In genomic region chr4:43045659-43046302, GRCm38 (mm10) we compare ENCODE assay signal across 8 mouse cellular contexts. TPM values are rescaled to one million over a fixed set of nuclear protein-coding genes. Genes with fewer than 3 reads are reported as not detected.
DNase-seq lines count a peak whose midpoint lies in the region; ATAC-seq and TF ChIP-seq lines count a peak whose summit lies in the region.

Gene Fam214b, minus strand, starts transcription at chr4:43046220.

- no peaks in the 10 kb centered on the region for H3K27me3 ChIP-seq in hindbrain, postnatal 0 days (ENCODE audit: insufficient read depth, low read length)

- H3K36me3 ChIP-seq in hindbrain, postnatal 0 days (ENCODE audit: insufficient read depth, low read length): no peaks in the 10 kb centered on the region

- intact Hi-C loops in gastrocnemius, adult 2 months (cut with DNase I): loop anchor here (2.0 to 10.0 kb wide), 4 partner anchors 67 to 449 kb away; partner anchors contain the start of genes Arhgef39 and Ccdc107
- intact Hi-C loops in left cerebral cortex, adult 2 months (cut with DNase I): loop anchor here (2.0 to 10.0 kb wide), 6 partner anchors 69 to 519 kb away; partner anchors contain the start of genes Arhgef39, Ccdc107, Creb3 and Tln1

- no peak for TF ChIP-seq CTCF in gastrocnemius, adult 2 months (IDR thresholded peaks at IDR 0.05)
- TF ChIP-seq CTCF in hindbrain, postnatal 0 days (IDR thresholded peaks at IDR 0.05; ENCODE audit: low read depth): peak; percentile 20; the same call in 1 of the 2 replicates
- TF ChIP-seq CTCF in left cerebral cortex, adult 2 months (IDR thresholded peaks at IDR 0.05): no peak

- peak; percentile 99 for DNase-seq in ZHBTc4 (ENCODE audit: low read depth, low spot score)
- peak; percentile 99 for DNase-seq in gastrocnemius, adult 2 months
- DNase-seq in hindbrain, postnatal 0 days (ENCODE audit: low spot score): peak; percentile 97
- peak; percentile 90 to 91 for DNase-seq in left cerebral cortex, adult 2 months (ENCODE audit: extremely low spot score in 1 of 2, low spot score in 2 of 2)
- peak; percentile 91 to 92 for DNase-seq in right cerebral cortex, adult 2 months (ENCODE audit: low spot score in 2 of 2)
- DNase-seq in urinary bladder, postnatal 14 days (ENCODE audit: low spot score): peak; percentile 100

- peak within 1 kb of the TSS; percentile 96 for H3K27ac ChIP-seq in gastrocnemius, adult 2 months
- H3K27ac ChIP-seq in hindbrain, postnatal 0 days: peak within 1 kb of the TSS; percentile 79
- peak within 1 kb of the TSS; percentile 83 for H3K27ac ChIP-seq in left cerebral cortex, adult 2 months

- WGBS in hindbrain, postnatal 0 days: under 1% methylated on average over 31 of the region's 33 CpGs

- peaks cover 4% of the 10 kb centered on the region for H3K4me1 ChIP-seq in hindbrain, postnatal 0 days (ENCODE audit: insufficient read depth, low read length)

- no peaks in the 10 kb centered on the region for H3K9me3 ChIP-seq in hindbrain, postnatal 0 days (ENCODE audit: low read length)

- H3K9ac ChIP-seq in hindbrain, postnatal 0 days (replicated peaks; ENCODE audit: low read length): peak within 1 kb of the TSS; percentile 48

- H3K4me2 ChIP-seq in hindbrain, postnatal 0 days (ENCODE audit: low read depth, low read length): peak within 1 kb of the TSS; percentile 70

- peak within 1 kb of the TSS; percentile 87 for H3K4me3 ChIP-seq in gastrocnemius, adult 2 months
- peak within 1 kb of the TSS; percentile 51 for H3K4me3 ChIP-seq in hindbrain, postnatal 0 days (ENCODE audit: low read length)
- peak within 1 kb of the TSS; percentile 82 for H3K4me3 ChIP-seq in left cerebral cortex, adult 2 months

- peak; percentile 77 for ATAC-seq in common myeloid progenitor, adult 5-6 weeks (replicated peaks; ENCODE audit: low read depth, poor library complexity, severe bottlenecking)
- ATAC-seq in hindbrain, postnatal 0 days: peak; percentile 92
- ATAC-seq in megakaryocyte, adult 5-6 weeks (ENCODE audit: poor library complexity, severe bottlenecking): peak; percentile 72

RNA-seq across cellular contexts. Expression of gene Fam214b, which starts in this region (rescaled TPM):
- 0.29 and 1.3 TPM in 2 replicates for total RNA-seq in common myeloid progenitor, adult 5-6 weeks (2017)
- 10 to 100 TPM; 21.1 to 24.5 TPM for total RNA-seq in gastrocnemius, adult 2 months (2021)
- 36.0 and 54.9 TPM in 2 replicates for total RNA-seq in hindbrain, postnatal 0 days (2014; rRNA removed)
- 25.0 TPM in 2 replicates for polyA plus RNA-seq in hindbrain, postnatal 0 days (2015; fragmentation: Nextera tagmentation; extraction: Ambion mirVana)
- total RNA-seq in left cerebral cortex, adult 2 months (2021): 10 to 100 TPM; 39.0 to 39.7 TPM
- total RNA-seq in megakaryocyte, adult 5-6 weeks (2015): 14.2 and 15.4 TPM in 2 replicates
- total RNA-seq in megakaryocyte, adult 5-6 weeks (2017): 31.7 and 33.6 TPM in 2 replicates

Comparison
In these comparisons a context has a peak if more than half of its experiments do, and no peak if none do; other contexts are left out.
1. Peak in every context shown above with its lines: DNase-seq, ATAC-seq, H3K4me3 ChIP-seq and H3K27ac ChIP-seq.